Mouse (Mus musculus): ENCODE measurements around the gene C1qtnf1. TPM values are rescaled to one million over a fixed set of nuclear protein-coding genes. Genes with fewer than 3 reads are reported as not detected.

The C1qtnf1 gene
- polyA plus RNA-seq, 1 experiment from 2014 or later = 5.1 TPM

DNA sequence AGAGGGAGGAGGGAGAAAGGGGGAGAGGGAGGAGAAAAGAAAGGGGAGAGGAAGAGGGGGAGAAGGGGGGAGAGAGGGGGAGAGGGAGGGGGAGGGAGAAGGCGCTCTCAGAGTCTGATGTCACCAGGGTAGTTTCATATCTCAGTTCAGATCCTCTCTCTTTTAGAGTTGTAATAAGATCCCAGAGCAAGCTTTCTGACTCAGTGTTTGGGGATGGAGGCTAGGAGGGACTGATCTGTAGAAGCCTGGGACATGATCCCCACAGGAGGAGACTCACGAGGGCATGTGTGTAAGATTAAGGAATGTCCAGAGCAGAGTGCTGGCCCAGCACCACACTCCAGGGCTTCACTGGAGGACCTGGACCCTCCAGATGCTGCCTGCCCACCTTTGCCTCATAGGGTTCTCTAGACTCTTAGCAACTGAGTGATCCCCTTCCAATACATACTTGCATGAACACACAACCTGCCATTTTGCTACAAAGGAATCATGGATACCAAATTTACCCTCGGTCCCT, 680 bp upstream of the C1qtnf1 start:
- 0 out of 2 replicates have a peak overlapping the region, but pooled peaks have one; percentile 65 for H3K27ac ChIP-seq (replicated peaks)
- no peak for ATAC-seq (ENCODE audit: low FRiP score, low read depth)
- H3K27me3 ChIP-seq = peaks cover 5% of the 10 kb centered on the region; the same call in 1 of the 2 replicates
- no peaks in the 10 kb centered on the region for H3K36me3 ChIP-seq
- no peaks in the 10 kb centered on the region for H3K9me3 ChIP-seq
- no peak overlapping the region for H3K4me3 ChIP-seq
- peaks cover 53% of the 10 kb centered on the region for H3K4me1 ChIP-seq (replicated peaks)
- peak overlapping the region; percentile 49 for H3K4me2 ChIP-seq
- WGBS = 58% methylated on average over 3 of the region's 3 CpGs
- no peak overlapping the region for H3K9ac ChIP-seq

DNA sequence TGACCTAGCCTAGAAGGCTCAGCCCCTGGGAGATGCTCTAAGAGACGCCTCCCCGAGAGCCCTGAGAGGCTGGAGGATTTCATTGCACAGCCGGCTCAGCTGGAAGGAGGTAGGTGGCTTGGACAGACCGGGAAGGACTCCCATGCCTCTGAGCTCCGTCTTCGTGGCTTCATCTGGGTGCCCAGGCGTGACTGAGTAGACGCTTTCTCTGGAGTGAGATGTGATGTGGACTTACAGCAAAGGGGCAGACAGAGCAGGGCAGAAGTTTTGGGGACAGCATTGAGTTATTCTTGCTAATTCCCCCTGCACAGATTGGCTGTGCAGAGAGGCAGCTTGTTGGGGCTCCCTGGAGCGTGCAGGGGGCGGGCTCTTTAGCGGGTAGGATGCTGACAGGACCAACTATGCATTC, 461 bp downstream of the C1qtnf1 start:
- H3K36me3 ChIP-seq = no peaks in the 10 kb centered on the region
- peak overlapping the region; percentile 65 for H3K27ac ChIP-seq (replicated peaks)
- 11% methylated on average over 11 of the region's 11 CpGs for WGBS
- H3K9ac ChIP-seq = peak overlapping the region; percentile 9; the same call in 1 of the 2 replicates
- H3K4me2 ChIP-seq = peak overlapping the region; percentile 49
- 0 out of 2 replicates have a peak, but pooled peaks cover 5% of the 10 kb centered on the region for H3K27me3 ChIP-seq
- ATAC-seq (ENCODE audit: low FRiP score, low read depth) = no peak
- no peaks in the 10 kb centered on the region for H3K9me3 ChIP-seq
- peak overlapping the region; percentile 31 for H3K4me3 ChIP-seq
- H3K4me1 ChIP-seq (replicated peaks) = peaks cover 51% of the 10 kb centered on the region

DNA sequence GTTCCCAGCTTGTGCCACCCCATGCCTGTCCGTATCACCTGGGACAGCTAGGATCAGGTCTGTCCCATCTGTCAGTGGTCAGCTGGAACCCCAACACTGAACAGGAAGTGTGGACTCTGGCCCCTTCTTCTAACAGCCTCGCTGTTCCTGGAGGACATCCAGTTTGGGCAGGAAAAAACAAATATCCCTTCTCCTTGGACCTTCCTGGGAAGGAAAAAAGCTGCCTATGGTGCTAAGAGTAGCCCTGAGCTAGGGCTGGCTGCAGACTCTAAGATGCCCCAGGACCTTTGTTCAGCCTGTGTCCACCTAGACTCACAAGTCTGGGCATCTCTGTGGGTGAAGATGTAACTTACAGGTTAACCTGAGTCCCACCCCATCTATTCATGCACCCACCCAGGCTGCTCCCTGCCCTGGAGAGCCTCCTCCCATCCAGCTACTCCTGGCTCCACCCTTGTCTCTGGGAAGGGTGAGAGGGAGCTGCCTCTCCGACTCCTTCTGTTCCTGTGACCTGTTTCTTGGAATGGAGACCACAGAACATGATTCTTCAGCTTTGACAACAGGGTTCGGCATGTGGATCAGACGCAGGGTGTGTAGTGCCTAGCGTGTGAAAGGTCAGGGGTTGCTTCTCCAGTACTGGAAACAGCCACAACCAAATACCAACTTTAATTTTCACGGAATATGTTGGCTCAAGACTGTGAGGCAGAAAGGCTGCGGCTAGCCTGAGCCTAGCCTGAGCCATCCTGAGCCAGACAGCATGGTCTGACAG, 1.1 kb downstream of the C1qtnf1 start:
- 63% methylated on average over 8 of the region's 8 CpGs for WGBS
- peaks cover 51% of the 10 kb centered on the region for H3K4me1 ChIP-seq (replicated peaks)
- H3K4me3 ChIP-seq = peak overlapping the region; percentile 31
- H3K27ac ChIP-seq (replicated peaks) = no peak overlapping the region
- ATAC-seq (ENCODE audit: low FRiP score, low read depth) = no peak
- no peaks in the 10 kb centered on the region for H3K36me3 ChIP-seq
- H3K27me3 ChIP-seq = 0 out of 2 replicates have a peak, but pooled peaks cover 5% of the 10 kb centered on the region
- peak overlapping the region; percentile 9; the same call in 1 of the 2 replicates for H3K9ac ChIP-seq
- H3K9me3 ChIP-seq = no peaks in the 10 kb centered on the region
- H3K4me2 ChIP-seq = peak overlapping the region; percentile 49

DNA sequence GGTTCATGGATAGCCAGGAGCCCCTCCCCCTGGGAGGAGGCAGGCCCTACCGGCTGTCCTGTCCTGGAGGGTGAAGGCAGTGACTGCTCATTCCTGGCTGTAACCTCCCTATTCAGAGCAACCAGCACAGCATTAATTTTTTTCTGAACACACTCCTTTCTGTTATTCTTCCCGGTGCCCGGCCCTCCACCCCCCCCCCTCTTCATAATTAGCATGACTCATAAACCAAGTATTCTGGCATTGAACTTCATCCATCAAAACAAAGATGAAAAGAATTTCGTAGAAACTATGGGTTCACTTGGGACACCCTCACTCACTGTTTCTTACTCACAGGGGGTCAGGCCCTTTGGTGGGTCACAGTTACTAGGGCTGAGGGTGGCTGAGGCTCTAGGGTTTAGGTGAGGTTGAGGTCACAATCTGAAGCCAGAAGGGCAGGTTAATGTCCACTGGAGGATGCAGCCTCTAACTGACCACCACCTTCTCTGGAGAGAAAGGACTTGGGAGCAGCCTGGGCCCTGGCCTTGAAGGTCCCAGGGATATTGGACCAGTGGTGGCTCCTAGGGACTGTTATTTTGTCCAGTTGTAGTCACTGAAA, 2.4 kb downstream of the C1qtnf1 start:
- no peak overlapping the region for H3K27ac ChIP-seq (replicated peaks)
- 0 out of 2 replicates have a peak, but pooled peaks cover 5% of the 10 kb centered on the region for H3K27me3 ChIP-seq
- WGBS = 46% methylated on average over 4 of the region's 4 CpGs
- no peak overlapping the region for H3K4me3 ChIP-seq
- H3K4me2 ChIP-seq = no peak overlapping the region; the same call in 1 of the 2 replicates
- ATAC-seq (ENCODE audit: low FRiP score, low read depth) = no peak
- H3K9me3 ChIP-seq = no peaks in the 10 kb centered on the region
- H3K4me1 ChIP-seq (replicated peaks) = peaks cover 49% of the 10 kb centered on the region
- no peak overlapping the region for H3K9ac ChIP-seq
- no peaks in the 10 kb centered on the region for H3K36me3 ChIP-seq

DNA sequence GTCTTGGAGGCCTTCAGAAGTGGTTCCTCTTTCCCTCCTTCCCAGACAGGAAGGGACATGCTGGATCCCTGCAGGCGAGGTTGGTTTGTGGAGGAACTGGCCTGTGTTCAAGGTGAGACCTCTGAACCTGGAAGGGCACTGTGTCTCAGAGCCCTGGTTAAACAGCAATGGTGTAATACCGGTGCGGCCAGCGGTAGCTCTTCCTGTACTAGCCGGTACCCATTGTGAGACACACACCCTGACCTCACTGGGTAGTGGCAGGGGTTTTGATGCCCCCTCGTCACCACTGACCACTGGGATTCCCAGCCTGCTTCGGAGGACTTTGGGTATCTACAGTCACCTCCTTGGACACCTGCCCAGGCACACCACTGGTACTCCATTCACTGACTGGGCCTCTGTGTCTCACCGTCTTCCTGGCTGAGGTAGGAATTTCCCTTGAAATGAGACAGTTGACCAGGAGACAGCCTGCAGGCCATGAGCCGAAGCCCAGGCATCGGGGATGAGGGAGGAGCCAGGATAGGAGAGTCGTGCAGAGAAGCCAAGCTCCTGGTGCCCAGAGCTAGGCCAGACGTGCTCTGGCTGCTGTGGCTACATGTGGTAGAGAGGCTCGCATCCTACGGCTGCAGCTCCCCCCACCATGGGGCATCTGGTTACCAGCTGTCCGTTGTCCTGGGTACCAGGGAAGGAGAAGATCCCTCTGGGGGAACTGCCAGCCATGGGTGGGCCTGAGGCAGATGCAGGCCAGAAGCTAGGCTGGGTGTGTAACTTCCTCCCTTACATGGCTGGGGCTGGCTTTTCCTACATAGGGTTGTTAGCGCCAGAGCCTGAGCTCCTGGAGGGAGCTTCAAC, 3.3 kb downstream of the C1qtnf1 start:
- H3K4me1 ChIP-seq (replicated peaks) = peaks cover 51% of the 10 kb centered on the region
- no peak overlapping the region for H3K4me3 ChIP-seq
- WGBS = 75% methylated on average over 16 of the region's 16 CpGs
- no peak overlapping the region for H3K4me2 ChIP-seq
- H3K36me3 ChIP-seq = no peaks in the 10 kb centered on the region
- H3K9ac ChIP-seq = no peak overlapping the region
- ATAC-seq (ENCODE audit: low FRiP score, low read depth) = no peak
- H3K27ac ChIP-seq (replicated peaks) = no peak overlapping the region
- no peaks in the 10 kb centered on the region for H3K9me3 ChIP-seq
- 0 out of 2 replicates have a peak, but pooled peaks cover 3% of the 10 kb centered on the region for H3K27me3 ChIP-seq

DNA sequence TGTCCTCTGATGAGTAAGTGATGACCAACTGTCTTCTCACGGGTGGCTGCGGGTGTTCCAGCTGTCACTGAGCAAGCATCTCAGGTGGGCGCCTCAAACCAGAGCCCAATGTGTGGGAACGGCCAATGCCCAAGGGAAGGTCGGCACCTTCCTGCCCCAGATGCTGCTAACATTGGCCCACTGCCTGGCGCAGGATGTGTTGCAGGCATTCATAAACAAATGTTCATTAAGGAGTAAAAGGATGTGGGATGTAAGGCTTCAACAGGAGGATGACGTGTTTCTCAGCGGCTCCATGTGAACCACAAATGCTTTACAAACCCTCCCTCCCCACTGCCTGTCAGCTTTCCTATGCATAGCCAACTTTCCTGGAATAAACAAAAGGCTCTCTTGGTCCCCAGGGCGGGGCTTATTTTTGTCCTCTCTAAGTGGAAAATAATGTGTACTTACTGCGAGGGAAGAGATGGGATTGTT, 5.4 kb downstream of the C1qtnf1 start:
- no peaks in the 10 kb centered on the region for H3K27me3 ChIP-seq
- H3K4me3 ChIP-seq = no peak overlapping the region
- no peaks in the 10 kb centered on the region for H3K36me3 ChIP-seq
- peak overlapping the region; percentile 36 for H3K4me2 ChIP-seq
- WGBS = 61% methylated on average over 10 of the region's 10 CpGs
- H3K27ac ChIP-seq (replicated peaks) = 0 out of 2 replicates have a peak overlapping the region, but pooled peaks have one; percentile 12
- H3K4me1 ChIP-seq (replicated peaks) = peaks cover 56% of the 10 kb centered on the region
- H3K9ac ChIP-seq = no peak overlapping the region; the same call in 1 of the 2 replicates
- H3K9me3 ChIP-seq = no peaks in the 10 kb centered on the region
- no peak for ATAC-seq (ENCODE audit: low FRiP score, low read depth)

DNA sequence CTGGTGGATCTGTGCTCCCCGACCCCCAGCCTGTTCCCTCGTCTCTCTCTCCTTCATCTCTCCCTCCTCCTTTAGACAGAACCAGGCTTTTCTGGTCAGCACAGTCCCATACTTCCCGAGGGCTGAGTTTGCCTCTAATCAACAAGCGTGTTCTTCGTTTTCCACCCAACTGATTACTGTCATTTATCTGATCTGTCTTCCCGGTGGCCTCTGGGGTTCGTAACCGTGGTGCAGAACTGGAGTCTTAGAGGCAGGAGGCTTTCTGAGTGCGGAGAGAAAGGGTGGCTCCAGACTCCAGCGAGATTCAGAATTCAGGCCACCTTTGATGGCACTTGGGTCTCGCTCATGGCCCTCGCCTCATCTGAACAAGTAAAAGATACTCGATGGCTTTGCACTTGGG, 6.1 kb downstream of the C1qtnf1 start:
- Histone ChIP-seq H3K4me3 (no peak overlapping the region), H3K4me2 (peak overlapping the region; percentile 36), H3K27ac (replicated peaks) (0 out of 2 replicates have a peak overlapping the region, but pooled peaks have one; percentile 12), H3K9ac (no peak overlapping the region), H3K27me3 (no peaks in the 10 kb centered on the region), H3K36me3 (no peaks in the 10 kb centered on the region), H3K9me3 (no peaks in the 10 kb centered on the region), H3K4me1 (replicated peaks) (peaks cover 56% of the 10 kb centered on the region)
- WGBS = 41% methylated on average over 13 of the region's 13 CpGs
- no peak for ATAC-seq (ENCODE audit: low FRiP score, low read depth)

DNA sequence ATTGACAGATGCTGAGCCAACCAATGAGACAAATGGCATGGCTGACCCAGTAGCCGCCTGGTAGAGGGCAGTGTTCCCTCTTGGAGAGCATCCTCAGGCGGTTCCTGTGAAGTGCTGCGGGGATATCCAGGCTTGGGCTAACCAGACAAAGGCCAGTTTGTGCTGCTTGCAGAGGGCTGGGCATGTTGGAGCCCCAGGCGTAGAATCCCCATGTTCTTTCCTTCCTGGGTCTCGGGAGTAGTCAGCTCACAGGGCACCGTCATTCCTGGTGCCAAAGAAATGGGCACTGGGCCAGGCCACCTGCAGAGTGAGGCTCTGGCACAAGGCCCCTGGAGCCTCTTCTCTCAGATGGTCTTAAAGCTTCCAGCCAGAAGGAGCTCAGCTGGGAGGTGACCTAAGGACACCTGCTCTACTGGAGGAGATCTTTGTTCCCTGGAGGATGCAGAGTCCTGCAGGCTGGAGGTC, 8.5 kb downstream of the C1qtnf1 start:
- Histone ChIP-seq H3K4me3 (no peak overlapping the region), H3K9me3 (no peaks in the 10 kb centered on the region), H3K9ac (no peak overlapping the region), H3K27me3 (no peaks in the 10 kb centered on the region), H3K4me2 (no peak overlapping the region), H3K4me1 (replicated peaks) (peaks cover 48% of the 10 kb centered on the region), H3K36me3 (no peaks in the 10 kb centered on the region), H3K27ac (replicated peaks) (0 out of 2 replicates have a peak overlapping the region, but pooled peaks have one; percentile 19)
- WGBS = 38% methylated on average over 6 of the region's 6 CpGs
- ATAC-seq (ENCODE audit: low FRiP score, low read depth) = peak; percentile 48; the same call in 1 of the 2 replicates

DNA sequence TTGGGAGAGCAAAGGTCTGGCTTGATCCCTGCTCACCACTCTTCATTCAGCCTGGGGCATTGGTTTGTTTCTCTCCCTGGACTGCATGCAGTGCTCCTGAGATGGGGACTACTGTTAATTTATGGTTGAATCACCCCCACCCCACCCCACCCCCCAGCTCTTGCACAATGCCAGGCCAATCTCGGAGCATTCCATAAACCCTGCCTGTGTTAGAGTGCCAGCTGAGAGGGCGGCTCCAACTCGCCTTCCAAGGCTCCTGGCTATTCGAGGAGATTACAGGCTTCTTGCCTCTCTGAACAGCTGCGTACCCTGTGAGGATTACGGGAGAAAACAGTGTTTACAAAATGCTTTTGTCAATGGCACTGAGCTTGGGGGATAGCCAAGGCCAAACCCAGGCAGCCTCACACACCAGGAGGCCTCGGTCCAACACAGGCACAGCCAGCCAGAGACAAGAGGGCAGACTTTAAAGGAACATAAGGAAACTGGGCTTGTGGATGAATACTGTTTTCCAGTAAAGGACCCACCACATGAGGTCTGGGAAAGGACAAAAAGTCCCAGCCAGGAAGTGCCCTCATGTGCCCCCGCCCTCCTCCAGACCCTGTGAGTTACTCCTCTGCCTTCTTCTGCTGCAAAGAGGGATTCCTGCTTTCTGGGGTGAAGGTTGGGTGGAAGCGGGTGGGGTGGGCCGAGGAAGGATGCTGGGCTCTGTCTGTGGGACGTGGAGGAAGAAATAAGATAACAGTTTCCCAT, 10.8 kb downstream of the C1qtnf1 start:
- no peak overlapping the region for H3K4me2 ChIP-seq
- ATAC-seq (ENCODE audit: low FRiP score, low read depth) = peak; percentile 39
- no peak overlapping the region for H3K9ac ChIP-seq
- H3K27ac ChIP-seq (replicated peaks) = peak overlapping the region; percentile 37; the same call in 1 of the 2 replicates
- 22% methylated on average over 11 of the region's 11 CpGs for WGBS
- no peaks in the 10 kb centered on the region for H3K9me3 ChIP-seq
- H3K36me3 ChIP-seq = no peaks in the 10 kb centered on the region
- H3K4me1 ChIP-seq (replicated peaks) = peaks cover 47% of the 10 kb centered on the region
- H3K27me3 ChIP-seq = no peaks in the 10 kb centered on the region
- H3K4me3 ChIP-seq = no peak overlapping the region

DNA sequence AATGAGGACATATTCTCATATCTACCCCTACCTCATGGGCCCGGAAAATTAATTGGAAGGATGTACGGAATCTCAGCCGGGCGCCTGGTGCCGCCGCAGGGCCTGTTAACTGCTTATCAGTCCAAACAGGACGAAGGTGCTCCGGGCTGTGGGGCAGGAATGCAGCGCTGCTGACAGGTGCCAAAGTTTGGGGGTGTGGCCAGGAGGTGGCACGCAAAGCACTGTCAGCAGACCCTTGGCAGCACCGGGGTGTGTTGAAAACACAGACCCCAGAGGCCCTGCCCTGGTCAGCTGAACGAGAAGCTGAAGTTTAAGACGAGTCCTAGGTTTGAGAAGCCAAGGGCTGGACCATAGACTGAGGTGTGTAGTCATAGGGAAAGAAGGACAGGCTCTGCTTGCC, 14.7 kb downstream of the C1qtnf1 start:
- Histone ChIP-seq H3K27ac (replicated peaks) (no peak overlapping the region), H3K9me3 (no peaks in the 10 kb centered on the region), H3K4me1 (replicated peaks) (peaks cover 29% of the 10 kb centered on the region), H3K36me3 (no peaks in the 10 kb centered on the region), H3K27me3 (peaks cover 3% of the 10 kb centered on the region; the same call in 1 of the 2 replicates), H3K4me2 (no peak overlapping the region), H3K4me3 (no peak overlapping the region), H3K9ac (no peak overlapping the region)
- WGBS = 65% methylated on average over 13 of the region's 13 CpGs
- ATAC-seq (ENCODE audit: low FRiP score, low read depth) = peak; percentile 21; the same call in 1 of the 2 replicates

All from hindbrain, embryonic 15.5 days (tissue).